Mouse (Mus musculus) intestine, embryonic 15.5 days (tissue): ENCODE measurements at regions not wholly inside any gene's neighbourhood (a gene's known extent, or its start where the extent isn't known, plus 50 kb on each side); places are given as distances from the start of the nearest gene placed in this dataset.
"Not testable (repeated sequence)": the region's sequence is repeated elsewhere in the genome, so short reads cannot be mapped to it uniquely, and the experiment has no call there.

Source experiments
- ATAC-seq: fragments of 200-750 bp; cut with Nextera tagmentation; 2 replicates; pipeline ENCODE4 v1.8.0; 2017; ENCODE audit warnings: moderate TSS enrichment, moderate library complexity
- H3K27ac ChIP-seq: fragments of 300-500 bp; sonication (generic); 2 replicates; pipeline ENCODE4 v1.5.1; 2015; ENCODE audit warnings: mild to moderate bottlenecking, inconsistent platforms
- H3K27me3 ChIP-seq: fragments of 300-500 bp; sonication (generic); replicated peaks from 2 replicates; pipeline ENCODE4 v1.6.1; 2015; ENCODE audit warnings: inconsistent platforms
- H3K36me3 ChIP-seq: fragments of 300-500 bp; sonication (generic); 2 replicates; pipeline ENCODE4 v1.6.1; 2015; ENCODE audit warnings: inconsistent platforms
- H3K4me1 ChIP-seq: fragments of 300-500 bp; sonication (generic); replicated peaks from 2 replicates; pipeline ENCODE4 v1.6.1; 2015; ENCODE audit warnings: inconsistent platforms
- H3K4me2 ChIP-seq: fragments of 300-500 bp; sonication (generic); replicated peaks from 2 replicates; pipeline ENCODE4 v1.6.1; 2015; ENCODE audit warnings: mild to moderate bottlenecking, inconsistent platforms
- H3K4me3 ChIP-seq: fragments of 300-500 bp; sonication (generic); replicated peaks from 2 replicates; pipeline ENCODE4 v1.5.1; 2015; ENCODE audit warnings: inconsistent platforms
- H3K9ac ChIP-seq: fragments of 300-500 bp; sonication (generic); 2 replicates; pipeline ENCODE4 v1.6.1; 2015; ENCODE audit warnings: inconsistent platforms
- H3K9me3 ChIP-seq: fragments of 300-500 bp; sonication (generic); 2 replicates; pipeline ENCODE4 v1.6.1; 2016; ENCODE audit warnings: inconsistent platforms
- WGBS: fragments of 180-500 bp; shearing (Covaris S2); methylation state at CpG from one replicate; pipeline ENCODE4 v1.1.7; 2015; 5-methylcytosine and 5-hydroxymethylcytosine counted together

DNA sequence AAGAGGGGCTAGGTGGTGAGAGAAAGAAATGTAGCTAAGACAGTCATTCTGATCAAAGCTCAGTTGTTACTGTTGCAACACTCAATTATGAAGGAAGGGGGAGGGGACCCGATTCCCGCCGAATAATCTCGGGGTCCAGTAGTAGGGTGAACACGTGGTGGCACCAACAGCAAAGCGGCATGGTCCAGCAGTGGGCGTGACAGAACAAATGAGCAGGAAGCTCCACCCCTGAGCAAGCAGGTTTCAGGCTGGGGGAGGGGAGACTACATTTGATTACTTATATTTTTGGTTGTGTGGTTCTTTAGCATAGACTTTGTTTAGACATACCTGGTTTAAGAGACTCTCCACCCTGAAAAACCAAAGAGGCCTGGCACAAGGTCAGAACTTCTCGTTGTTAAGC lies 143.8 kb upstream of the Tbl1xr1 start:
- not testable (repeated sequence) for ATAC-seq, H3K4me2 ChIP-seq, H3K36me3 ChIP-seq, H3K4me3 ChIP-seq, H3K9ac ChIP-seq, H3K9me3 ChIP-seq, H3K27ac ChIP-seq, H3K27me3 ChIP-seq
- H3K4me1 ChIP-seq: peaks cover 12% of the 10 kb centered on the region
- 82% methylated on average over 8 of the region's 8 CpGs for WGBS

DNA sequence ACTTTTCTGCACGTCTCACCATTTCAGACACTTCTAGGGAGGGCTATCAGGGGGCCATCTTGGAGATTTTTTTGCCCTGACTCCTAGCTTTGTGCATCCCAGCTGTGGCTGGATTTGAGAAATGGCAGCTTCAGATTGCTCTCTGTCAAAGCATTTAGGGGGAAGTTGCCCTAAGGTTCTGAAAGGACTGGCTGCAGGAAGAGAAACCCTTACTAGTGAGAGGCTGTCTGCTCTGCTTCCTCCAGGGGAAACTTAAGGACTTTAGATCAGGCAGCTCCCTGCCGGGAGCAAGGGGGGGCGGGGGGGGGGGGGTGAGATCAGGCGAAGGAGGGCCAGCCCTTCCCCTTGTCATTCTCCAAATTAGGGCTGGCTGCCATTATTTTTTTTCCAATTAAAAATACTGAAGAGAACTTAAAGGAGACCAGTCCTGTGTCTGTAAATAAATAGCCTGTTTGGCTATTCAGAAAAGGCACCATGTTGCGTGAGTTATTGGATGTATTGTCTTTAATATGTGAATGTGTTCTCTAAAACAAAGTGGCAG lies 141.7 kb upstream of the Tbl1xr1 start:
- 27% methylated on average over 5 of the region's 5 CpGs for WGBS
- H3K9ac ChIP-seq: no peak overlapping the region
- no peaks in the 10 kb centered on the region for H3K36me3 ChIP-seq
- peaks cover 15% of the 10 kb centered on the region for H3K4me1 ChIP-seq
- no peak overlapping the region for H3K27ac ChIP-seq
- H3K9me3 ChIP-seq: no peaks in the 10 kb centered on the region
- no peak overlapping the region for H3K4me3 ChIP-seq
- H3K27me3 ChIP-seq: no peaks in the 10 kb centered on the region
- H3K4me2 ChIP-seq: peak overlapping the region; percentile 68
- no peak for ATAC-seq

DNA sequence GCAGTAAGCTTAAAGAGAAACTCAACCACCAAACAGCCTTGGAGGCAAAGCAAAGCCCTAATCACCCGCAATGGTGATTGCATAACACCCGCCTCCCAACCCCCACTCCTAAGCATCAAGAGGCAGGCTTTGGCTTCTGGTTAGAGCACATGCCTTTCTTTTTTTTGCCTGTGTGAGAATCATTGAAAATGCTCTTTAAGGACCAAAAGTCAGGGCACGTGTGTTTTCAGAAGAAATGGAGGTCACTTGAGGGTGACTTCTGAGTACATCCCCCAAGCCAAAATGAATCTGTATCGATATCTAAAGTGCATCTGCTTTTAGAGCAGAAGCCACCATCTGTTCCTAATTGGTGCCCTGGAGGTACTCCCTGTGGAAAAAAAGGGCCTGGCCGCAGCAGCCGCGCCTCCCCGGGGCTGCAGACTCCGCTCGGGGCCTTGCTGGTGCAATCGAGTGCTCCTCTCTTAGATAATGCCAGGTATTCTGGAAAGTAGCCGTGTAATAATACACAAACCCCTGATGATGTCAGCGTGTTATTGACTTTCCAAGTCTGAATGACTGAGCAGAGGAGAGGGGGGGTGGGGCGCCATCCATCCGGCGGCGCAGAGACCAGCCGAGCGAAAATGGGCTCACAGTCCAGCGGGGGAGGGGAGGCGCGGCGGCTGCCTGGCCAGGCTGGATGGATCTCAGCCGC lies 140.7 kb upstream of the Tbl1xr1 start:
- Histone ChIP-seq H3K4me2 (peak overlapping the region; percentile 68), H3K27me3 (no peaks in the 10 kb centered on the region), H3K27ac (peak overlapping the region; percentile 62), H3K4me3 (peak overlapping the region; percentile 30), H3K9me3 (no peaks in the 10 kb centered on the region), H3K9ac (no peak overlapping the region), H3K36me3 (no peaks in the 10 kb centered on the region), H3K4me1 (peaks cover 15% of the 10 kb centered on the region)
- peak; percentile 97 for ATAC-seq
- under 1% methylated on average over 24 of the region's 24 CpGs for WGBS

DNA sequence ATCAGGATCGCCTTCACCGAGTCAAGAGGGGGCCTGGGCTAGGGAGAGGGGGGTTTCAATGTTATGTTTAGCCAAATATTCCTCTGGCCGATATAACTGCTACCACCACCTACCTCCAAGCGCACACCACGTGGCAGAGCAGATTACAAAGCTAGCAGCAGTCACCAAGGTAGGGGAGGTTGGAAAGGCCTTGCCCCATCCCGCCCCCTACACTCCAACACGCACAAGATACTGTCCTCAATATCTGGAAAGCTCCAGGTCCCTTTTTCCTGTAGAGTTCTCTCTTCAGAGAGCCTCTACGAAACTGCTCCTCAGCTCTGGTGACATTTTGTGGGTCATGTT lies 140.2 kb upstream of the Tbl1xr1 start:
- ATAC-seq: peak; percentile 24; the same call in 1 of the 2 replicates
- no peaks in the 10 kb centered on the region for H3K36me3 ChIP-seq
- no peaks in the 10 kb centered on the region for H3K27me3 ChIP-seq
- WGBS: 9% methylated on average over 8 of the region's 8 CpGs
- peaks cover 15% of the 10 kb centered on the region for H3K4me1 ChIP-seq
- no peak overlapping the region for H3K9ac ChIP-seq
- no peak overlapping the region; the same call in 1 of the 2 replicates for H3K27ac ChIP-seq
- peak overlapping the region; percentile 22; the same call in 1 of the 2 replicates for H3K4me3 ChIP-seq
- peak overlapping the region; percentile 68 for H3K4me2 ChIP-seq
- no peaks in the 10 kb centered on the region for H3K9me3 ChIP-seq

DNA sequence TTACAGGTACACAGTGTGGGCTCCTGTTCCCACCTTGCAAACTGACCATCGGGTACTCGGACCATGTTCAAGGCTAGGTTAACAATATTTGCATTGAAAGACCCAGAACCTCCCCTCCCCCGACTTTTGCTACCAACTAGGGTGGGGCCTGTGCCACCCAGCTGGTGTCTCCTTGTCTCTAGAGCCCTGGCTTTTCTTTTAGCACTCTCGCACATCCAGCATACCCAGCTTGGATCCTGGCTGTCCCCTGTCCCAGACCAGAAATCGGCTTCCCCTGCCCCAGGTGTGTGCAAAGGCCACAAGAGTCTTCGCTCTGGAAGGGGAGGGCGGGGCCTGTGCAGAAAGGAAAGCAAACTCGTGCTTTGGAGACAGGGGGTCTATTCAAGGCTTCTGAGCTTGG lies 139.8 kb upstream of the Tbl1xr1 start:
- Histone ChIP-seq H3K27me3 (no peaks in the 10 kb centered on the region), H3K36me3 (no peaks in the 10 kb centered on the region), H3K4me2 (peak overlapping the region; percentile 68), H3K4me1 (peaks cover 15% of the 10 kb centered on the region), H3K9ac (no peak overlapping the region), H3K27ac (no peak overlapping the region), H3K9me3 (no peaks in the 10 kb centered on the region), H3K4me3 (no peak overlapping the region)
- ATAC-seq: peak; percentile 21
- 24% methylated on average over 8 of the region's 8 CpGs for WGBS

DNA sequence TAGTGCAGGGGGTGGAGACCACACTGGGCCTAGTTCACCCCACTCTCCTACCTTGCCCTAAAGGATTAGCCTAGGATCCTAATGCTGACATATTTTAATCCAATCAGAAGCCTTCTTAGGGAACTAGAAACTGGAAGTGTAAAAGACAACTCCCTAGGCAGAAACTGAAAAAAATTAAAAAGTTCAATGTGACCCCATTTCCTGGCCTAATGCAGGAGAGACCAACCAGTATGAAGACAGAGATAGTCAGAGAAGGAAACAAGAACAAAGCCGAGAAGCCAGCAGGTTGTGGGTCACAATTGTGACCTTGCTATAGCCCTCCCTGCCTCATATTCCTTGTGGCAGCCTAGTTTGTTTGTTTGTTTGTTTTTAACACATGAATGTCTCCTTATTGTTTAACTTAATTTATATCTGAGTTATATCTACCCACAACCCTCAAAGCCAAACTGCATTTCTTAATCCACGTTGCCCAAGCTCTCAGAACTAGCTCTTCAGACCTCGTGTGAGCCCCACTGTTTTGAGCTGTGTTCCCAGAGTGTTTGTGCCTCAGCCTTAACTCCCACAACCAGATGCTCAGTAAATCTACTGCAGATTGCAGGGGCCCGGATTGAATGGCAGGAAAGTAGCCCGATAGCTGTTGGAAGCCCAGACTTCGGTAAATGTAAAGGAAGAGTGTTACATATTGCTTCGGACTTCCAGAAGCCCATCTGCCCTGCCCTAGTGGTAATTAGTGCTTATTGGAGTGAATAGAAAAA lies 139.0 kb upstream of the Tbl1xr1 start:
- 68% methylated on average over 7 of the region's 7 CpGs for WGBS
- no peak overlapping the region for H3K4me2 ChIP-seq
- no peaks in the 10 kb centered on the region for H3K9me3 ChIP-seq
- no peaks in the 10 kb centered on the region for H3K36me3 ChIP-seq
- no peak overlapping the region for H3K9ac ChIP-seq
- ATAC-seq: no peak
- H3K27ac ChIP-seq: no peak overlapping the region
- peaks cover 15% of the 10 kb centered on the region for H3K4me1 ChIP-seq
- H3K4me3 ChIP-seq: no peak overlapping the region
- no peaks in the 10 kb centered on the region for H3K27me3 ChIP-seq

DNA sequence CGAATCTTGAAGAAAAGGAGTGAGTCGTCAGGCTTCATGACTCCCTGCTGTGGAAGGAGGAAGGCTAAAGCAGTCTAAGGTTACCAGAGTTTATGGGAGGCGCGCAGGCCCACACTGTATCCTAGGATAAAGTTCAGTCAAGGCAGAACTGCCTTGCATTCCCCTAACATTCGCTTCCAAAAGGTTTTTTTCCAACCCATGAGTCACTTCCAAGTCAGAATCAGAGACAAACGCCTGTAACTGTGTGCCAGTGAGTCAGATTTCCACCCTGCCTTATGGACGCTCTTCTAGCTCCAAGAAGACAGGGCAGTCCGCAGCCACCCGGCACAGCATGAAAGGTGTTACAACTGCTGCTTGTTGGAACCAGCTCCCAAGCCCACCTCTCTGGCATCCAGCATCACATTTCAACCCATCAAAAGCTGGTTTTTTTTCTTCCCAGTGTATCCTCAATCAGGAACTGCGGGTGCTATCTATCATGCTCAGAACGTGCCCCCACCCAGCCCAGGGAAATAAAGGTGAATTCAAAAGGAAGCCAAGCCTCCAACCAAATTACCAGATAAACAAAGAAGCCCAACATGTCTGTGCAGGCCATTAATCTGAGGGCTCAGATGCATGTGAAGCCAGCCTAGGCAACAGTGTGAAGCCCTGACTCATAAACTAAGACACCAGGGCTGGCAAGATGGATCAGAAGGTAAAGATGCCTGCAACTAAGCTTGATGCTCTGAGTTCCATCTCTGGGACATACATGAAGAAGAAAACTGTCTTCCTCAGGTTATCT lies 138.2 kb upstream of the Tbl1xr1 start:
- Histone ChIP-seq H3K36me3 (no peaks in the 10 kb centered on the region), H3K27me3 (no peaks in the 10 kb centered on the region), H3K9ac (no peak overlapping the region), H3K4me1 (peaks cover 15% of the 10 kb centered on the region), H3K27ac (no peak overlapping the region), H3K9me3 (no peaks in the 10 kb centered on the region), H3K4me2 (no peak overlapping the region), H3K4me3 (no peak overlapping the region)
- WGBS: 64% methylated on average over 11 of the region's 11 CpGs
- ATAC-seq: no peak

DNA sequence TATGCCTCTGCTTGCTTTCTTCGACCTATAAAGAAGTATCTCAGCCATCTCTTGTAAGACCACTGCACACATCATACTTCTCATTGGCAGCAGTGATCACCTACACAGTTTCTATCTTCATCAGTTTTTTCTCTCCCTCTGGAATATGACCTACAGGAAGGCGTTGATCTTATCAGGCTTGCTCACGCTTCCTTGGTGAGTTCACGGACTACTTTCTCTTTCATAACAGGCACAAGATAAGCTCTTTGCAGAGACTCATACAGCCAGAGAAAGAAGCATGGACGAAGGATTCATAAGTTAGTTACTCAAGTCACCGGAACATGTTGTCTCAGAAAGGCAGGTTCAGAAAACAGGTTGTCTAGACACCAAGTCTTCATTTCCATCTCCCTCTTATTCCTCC lies 136.7 kb upstream of the Tbl1xr1 start:
- H3K36me3 ChIP-seq: no peaks in the 10 kb centered on the region
- ATAC-seq: no peak
- no peaks in the 10 kb centered on the region for H3K9me3 ChIP-seq
- H3K9ac ChIP-seq: no peak overlapping the region
- H3K4me1 ChIP-seq: peaks cover 15% of the 10 kb centered on the region
- no peak overlapping the region for H3K4me3 ChIP-seq
- H3K27ac ChIP-seq: no peak overlapping the region
- no peaks in the 10 kb centered on the region for H3K27me3 ChIP-seq
- 86% methylated on average over 6 of the region's 6 CpGs for WGBS
- H3K4me2 ChIP-seq: no peak overlapping the region

DNA sequence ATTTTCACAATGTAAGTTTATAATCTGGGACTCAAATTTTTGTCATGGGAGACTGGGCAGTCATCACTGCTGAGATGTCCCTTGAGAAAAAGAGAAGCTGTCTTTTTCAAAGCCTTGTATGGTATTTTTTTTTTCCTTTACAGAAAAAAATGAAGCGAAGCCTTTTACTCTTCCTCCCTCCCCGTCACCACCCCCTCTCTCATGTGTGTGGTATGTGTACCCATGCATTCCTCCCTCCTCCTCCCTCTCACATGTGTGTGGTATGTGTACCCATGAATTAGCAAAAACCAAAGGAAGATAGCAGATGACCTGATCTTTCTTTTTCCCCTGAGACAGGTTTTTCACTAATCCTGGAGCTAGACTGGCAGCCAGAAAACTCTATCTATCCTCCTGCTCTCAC lies 134.9 kb upstream of the Tbl1xr1 start:
- no peaks in the 10 kb centered on the region for H3K9me3 ChIP-seq
- ATAC-seq: no peak
- no peaks in the 10 kb centered on the region for H3K27me3 ChIP-seq
- H3K4me1 ChIP-seq: peaks cover 9% of the 10 kb centered on the region
- H3K4me2 ChIP-seq: no peak overlapping the region
- no peak overlapping the region for H3K4me3 ChIP-seq
- H3K36me3 ChIP-seq: no peaks in the 10 kb centered on the region
- no peak overlapping the region for H3K27ac ChIP-seq
- WGBS: 82% methylated on average over 2 of the region's 2 CpGs
- H3K9ac ChIP-seq: no peak overlapping the region

DNA sequence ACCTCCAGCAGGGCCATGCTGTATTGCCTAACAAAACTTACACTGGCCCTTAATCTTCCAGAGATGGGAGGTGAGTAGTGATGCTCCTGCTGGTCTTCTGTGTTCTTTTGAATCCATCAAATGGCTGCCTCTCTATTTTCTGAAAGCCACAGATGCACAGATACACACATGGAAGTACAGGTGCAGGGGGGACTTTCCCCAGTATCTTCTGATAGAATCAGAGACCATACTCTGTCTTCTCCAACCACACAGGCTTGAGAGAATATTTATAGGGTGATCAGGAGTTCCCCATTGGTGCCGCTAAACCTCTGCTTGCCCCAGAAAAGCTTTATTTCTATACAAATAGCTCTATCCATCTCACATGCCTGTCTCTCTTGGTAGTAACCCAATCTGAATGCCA lies 133.5 kb upstream of the Tbl1xr1 start:
- 0 out of 2 replicates have a peak, but pooled peaks cover under 1% of the 10 kb centered on the region for H3K4me1 ChIP-seq
- ATAC-seq: no peak
- H3K9me3 ChIP-seq: no peaks in the 10 kb centered on the region
- H3K27me3 ChIP-seq: no peaks in the 10 kb centered on the region
- H3K36me3 ChIP-seq: no peaks in the 10 kb centered on the region
- no peak overlapping the region for H3K27ac ChIP-seq
- WGBS: 88% methylated on average over 1 of the region's 1 CpGs
- no peak overlapping the region for H3K9ac ChIP-seq
- H3K4me3 ChIP-seq: no peak overlapping the region
- H3K4me2 ChIP-seq: no peak overlapping the region

DNA sequence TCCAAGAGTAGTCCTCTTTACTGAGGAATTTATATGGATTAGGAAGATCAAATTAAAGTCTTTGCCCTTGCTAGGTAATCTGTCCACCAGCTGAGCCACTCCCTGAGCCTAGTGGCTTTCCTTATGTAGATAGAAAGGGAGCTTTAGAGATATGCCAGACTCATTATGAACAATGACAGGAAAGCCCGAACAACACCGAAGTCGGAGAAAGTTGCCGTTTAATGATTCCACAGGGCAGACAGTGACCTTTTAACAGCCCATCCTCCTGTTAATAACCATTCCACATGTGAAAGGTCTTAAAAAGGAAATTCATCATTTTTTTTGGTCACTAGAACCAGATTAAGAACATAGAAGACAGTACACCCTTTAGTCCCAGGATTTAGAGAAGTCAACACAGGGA lies 130.7 kb upstream of the Tbl1xr1 start:
- WGBS: 30% methylated on average over 4 of the region's 4 CpGs
- no peaks in the 10 kb centered on the region for H3K4me1 ChIP-seq
- no peaks in the 10 kb centered on the region for H3K36me3 ChIP-seq
- H3K4me2 ChIP-seq: no peak overlapping the region
- H3K27me3 ChIP-seq: no peaks in the 10 kb centered on the region
- no peaks in the 10 kb centered on the region for H3K9me3 ChIP-seq
- H3K4me3 ChIP-seq: no peak overlapping the region
- no peak overlapping the region for H3K9ac ChIP-seq
- H3K27ac ChIP-seq: no peak overlapping the region
- ATAC-seq: no peak

DNA sequence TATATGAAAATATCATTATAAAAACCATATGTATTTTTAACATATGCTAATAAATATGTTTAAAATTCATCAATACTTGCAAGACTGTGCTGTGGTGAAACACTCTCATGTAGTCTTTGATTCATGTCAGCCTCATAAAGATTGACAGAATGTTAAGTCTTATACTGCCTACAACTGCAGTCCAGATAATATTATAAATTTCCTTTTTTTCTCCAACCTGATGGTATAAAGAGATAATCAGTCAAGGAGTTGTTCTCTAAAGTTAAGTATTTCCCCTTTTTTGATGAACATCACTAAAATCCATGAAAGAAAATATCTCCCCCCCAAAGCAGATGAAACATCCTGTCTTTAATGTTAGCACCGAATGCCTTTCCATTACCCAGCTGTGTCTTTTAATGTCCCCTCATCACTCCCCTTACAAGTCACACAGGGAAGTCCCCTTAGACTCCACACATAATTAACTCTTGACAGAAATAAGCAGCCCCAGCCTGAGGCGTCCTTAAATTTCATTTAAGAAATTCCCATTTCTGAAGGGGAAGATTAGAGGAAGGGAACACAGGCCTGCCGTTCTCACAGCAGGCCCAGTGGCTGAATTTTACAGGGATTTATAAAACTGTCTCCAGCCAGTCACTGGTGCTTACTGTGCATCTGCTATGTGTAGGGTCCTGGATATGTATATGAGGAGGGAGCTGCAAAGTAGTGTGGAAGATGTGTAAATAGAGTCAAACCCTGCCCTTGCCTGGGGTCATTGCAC lies 129.0 kb upstream of the Tbl1xr1 start:
- Histone ChIP-seq H3K36me3 (no peaks in the 10 kb centered on the region), H3K9me3 (no peaks in the 10 kb centered on the region), H3K9ac (no peak overlapping the region), H3K4me1 (no peaks in the 10 kb centered on the region), H3K4me3 (no peak overlapping the region), H3K27me3 (no peaks in the 10 kb centered on the region), H3K27ac (no peak overlapping the region), H3K4me2 (no peak overlapping the region)
- no peak for ATAC-seq
- 53% methylated on average over 3 of the region's 3 CpGs for WGBS
